Mouse (Mus musculus) thymus, postnatal 10 days (tissue): ENCODE measurements around the gene Gpr150.

Experiments
- DNase-seq, 2 experiments: peaks; one replicate each; pipeline ENCODE4 v3.0.0; 2021; ENCODE audit warnings: low spot score in 2 of 2

Gene Gpr150

DNA sequence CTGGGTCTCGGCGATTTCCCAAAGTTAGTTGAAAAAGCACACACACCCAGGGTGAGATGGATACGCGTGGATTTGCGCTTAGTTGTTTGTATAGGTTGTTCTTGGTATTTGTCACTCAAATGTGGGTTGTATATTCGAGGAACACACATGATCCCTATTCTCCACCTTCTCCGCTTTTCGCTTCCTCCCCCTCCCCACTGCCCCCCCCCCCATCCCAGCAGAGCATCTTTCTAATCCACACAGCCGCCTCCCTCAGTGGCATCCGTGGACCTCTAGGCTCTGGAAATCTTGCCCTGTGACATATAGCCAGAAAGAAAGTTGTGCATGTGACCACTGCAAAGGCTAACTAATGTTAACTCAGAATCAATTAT, at the start of gene Gpr150:
Gene Gpr150, minus strand, starts transcription at position 101 of the 371 bp plus-strand sequence.
- no peak for DNase-seq

DNA sequence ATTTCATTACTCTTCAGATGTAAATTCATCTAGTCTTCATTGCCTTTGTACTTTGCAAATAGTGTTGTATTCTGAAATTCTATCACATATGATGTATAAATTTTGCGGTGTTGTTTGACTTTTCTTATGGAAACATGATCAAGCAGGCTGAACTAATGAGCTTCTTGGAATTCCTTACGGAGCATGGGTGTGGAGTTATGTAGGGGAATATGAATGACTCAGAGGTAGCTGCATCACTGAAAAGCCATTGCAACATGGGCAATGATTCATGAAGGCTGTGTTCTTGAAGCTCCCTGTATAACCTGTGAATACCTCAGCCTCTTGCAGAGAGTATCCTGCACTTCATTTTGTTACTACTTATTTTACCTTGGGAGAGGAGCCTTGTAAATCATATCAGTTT, 45.2 kb upstream of the Gpr150 start:
- no peak for DNase-seq

DNA sequence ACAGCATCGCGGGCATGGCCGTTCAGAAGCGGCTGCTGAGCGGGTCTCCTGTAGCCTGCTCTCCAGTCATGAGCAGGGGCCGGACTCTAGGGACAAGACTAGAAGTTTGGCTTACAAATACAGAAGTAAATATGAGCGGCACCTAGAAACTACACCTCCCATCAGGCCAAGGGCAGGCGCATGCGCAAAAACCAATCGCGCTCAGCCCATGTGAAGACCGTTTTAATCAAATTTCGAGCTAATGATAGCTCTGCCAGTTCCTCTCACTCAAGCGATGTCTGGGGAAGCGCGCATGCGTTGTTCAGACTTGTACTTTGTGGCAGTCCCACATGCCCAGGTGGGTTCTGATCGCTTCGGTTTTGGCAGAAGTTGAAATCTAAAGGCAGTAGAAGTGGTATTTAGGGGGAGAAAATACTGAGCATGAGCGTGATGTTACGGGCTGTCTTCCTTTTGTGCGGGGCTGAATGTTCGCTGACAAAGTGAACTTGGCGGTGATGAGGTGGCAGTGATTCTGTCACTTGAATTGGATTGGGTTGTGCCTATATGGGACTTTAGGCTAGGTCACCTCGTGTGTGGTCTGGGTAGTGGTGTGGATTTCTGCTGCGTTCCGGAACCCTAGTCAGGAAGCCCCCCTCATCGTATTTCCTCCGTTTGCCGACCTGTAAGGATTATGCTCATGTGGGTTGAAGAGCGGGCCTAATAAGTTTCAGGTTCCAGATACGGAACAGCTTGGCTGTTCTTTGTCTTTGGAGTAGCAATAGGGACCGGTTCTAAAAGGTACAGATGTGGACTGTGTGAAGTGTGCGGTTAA, 41.9 kb upstream of the Gpr150 start, which contains the start of the genes Arsk and Ttc37:
Gene Arsk, minus strand, starts transcription at position 168 of the 811 bp plus-strand sequence.
Gene Ttc37, plus strand, starts transcription at position 242 of the 811 bp plus-strand sequence.
- peak; percentile 87 to 92 for DNase-seq

DNA sequence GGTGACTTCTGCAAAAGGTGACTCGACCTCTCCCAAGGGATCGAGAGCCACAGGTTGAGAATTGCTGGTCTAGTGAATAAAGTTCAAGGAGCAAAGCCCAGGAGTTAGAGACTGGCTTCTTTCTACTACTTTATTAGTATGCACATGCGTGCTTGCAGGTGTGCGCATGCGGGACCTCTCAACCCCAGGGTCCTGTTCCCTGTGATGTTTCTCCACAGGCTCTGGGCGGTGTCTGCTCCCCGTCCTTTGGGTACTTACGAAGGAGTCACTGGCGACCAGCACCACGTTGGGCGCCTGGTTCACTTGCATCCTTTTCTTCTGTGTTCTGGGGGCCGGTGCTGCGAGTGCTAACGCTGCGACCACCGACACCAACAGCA, 41.3 kb upstream of the Gpr150 start:
- DNase-seq: peak; percentile 32 to 61

DNA sequence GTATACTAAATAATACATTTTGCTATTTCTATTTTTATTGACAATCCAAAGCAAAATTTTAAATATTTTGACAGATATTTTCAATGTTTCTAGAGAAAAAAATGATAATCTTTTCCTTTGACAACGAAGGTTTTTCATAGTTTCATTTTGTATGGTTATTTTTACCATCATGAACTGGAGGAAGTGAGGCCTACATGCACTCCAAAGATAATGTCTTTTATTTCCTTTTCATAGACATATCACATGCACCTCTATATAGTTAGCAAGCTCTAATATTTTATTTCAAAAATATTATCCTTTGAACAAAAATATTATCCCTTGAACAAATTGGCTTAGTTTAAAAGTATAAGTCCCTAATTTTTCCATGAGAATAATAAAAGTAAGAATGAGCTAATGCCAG, 17.5 kb upstream of the Gpr150 start:
- no peak for DNase-seq

DNA sequence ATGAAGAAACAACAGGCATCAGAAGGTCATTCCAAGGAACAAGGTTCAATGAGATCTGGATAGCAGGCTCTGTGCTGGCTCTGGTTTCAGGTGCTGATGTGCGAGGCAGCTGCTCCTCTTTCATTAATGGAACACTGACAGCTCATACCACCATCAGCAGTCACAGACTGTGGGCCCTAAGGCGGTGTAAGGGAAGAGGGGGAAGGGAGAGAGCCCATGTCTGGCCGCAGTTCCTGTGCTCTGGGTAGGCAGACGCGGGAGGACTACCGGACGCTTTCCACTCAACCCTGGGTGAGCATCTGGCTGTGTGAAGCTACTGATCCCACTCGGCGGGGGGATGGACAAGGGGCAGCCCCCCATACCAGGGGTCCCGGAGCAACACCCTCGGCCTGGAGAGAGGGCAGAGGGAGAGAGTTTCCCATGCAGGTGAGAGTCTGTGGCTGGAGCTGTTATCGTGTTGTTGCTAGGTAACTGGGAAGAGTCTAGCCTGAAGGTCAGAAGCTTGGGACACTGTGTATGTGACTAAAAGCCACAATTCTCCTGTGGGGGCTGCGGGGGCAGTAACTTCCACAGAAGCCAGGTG, 7.7 kb upstream of the Gpr150 start:
- no peak for DNase-seq

DNA sequence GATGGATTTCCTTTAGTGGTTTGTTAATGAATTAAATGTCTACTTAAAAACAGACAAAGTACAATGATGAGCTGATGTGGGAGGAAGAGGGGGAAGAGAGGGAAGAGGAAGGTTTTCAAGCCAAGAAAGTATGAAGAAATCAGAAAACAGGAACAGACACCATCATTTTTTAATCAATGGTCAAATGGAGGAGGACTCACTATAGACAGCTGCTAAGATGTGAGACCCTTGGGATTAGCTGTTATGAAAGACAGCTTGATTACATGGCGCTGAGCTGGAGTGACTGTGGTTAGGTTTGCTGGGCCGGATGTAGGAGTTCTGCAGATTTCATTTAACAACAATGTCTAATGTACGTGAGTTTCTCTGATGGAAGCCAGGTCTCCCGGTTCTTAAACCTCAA, 6.8 kb upstream of the Gpr150 start:
- no peak for DNase-seq

DNA sequence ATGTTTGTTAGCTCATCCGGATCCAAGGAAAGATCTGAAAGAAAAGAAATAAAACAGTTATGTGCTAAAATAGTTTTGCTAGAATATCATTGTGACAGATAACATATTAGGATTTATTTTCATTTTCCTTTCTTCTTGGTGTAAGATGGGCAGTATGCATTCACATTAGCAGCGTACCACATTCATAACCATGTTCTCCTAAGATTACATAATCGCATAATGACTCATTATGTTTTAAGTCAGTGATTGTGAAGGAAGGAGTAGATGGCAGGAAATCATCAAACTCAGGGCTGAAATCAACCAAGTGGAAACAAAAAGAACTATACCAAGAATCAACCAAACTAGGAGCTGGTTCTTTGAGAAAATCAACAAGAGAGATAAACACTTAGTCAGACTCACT, 5.8 kb upstream of the Gpr150 start:
- no peak for DNase-seq

DNA sequence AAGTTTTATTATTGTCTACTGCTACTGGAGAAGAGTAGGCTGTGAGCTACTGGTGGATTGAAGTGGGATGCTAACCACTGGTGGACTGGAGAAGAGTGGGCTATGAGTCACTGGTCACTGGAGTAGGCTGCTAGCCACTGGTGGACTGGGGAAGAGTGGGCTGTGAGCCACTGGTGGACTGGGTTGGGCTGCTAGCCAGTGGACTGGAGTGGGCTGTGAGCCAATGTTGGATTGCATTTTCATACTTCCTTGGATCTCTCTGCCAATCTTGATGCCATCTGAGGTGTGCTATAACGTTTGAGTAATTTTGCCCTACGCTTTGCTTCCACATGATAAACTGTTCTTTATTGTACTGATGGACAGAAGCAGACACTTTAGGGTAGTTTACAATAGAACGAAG, 5.3 kb upstream of the Gpr150 start:
- no peak for DNase-seq

DNA sequence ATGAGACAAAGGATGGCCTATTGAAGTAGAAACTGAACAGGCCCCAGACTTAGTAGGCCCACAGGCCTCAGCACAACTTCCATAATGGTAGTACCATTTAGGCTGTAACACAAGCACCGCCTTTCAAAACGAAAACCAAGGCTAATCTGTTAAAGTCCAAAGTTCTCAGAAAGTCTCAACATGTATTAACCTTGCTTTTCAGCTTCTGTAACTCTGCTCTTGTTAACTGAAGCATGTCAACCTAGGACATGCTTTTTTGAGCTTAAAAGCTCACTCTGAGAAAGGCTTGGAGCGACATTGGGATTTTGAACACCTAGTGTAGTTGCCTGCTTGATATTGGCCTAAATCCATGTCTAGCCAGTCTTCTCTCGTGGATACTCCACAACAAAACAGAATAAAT, 2.8 kb upstream of the Gpr150 start:
- DNase-seq: no peak

DNA sequence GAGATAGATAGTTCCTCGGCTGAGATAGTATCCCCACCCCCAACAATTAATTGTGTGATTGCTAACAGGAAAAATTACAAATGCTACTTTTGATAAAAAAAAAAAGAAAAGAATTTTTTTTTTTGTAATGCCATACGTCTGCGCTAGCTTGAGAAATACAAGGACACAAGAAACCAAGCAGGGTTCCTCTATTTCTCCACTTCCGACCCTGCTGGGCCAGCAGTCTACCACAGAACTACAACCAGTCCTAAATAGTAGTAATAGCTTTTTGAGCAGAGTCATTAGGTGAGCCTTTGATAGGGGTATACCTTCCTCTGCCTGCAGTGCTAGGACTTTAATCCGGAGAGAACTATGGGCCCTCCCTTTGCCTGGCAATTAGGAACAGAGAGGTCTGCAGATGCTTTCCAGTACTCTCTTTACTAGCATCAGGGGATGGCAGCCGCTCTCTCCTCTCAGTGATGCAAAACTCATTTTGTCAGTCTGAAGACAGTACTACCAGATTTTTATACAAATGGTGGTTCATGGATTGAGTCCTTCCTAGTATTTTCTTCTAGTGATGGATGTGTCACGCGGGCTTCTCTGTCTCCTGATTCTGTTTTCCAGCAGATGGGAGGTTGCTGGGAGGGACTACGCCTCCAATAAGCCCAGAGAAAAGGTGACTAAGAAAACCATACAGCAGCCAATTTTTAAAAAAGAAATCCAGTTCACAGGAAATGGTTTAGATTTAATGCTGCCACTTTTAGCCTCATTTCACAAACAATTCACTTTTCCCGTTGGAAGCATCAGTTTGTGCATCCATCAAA, 672 bp upstream of the Gpr150 start:
- DNase-seq: no peak

DNA sequence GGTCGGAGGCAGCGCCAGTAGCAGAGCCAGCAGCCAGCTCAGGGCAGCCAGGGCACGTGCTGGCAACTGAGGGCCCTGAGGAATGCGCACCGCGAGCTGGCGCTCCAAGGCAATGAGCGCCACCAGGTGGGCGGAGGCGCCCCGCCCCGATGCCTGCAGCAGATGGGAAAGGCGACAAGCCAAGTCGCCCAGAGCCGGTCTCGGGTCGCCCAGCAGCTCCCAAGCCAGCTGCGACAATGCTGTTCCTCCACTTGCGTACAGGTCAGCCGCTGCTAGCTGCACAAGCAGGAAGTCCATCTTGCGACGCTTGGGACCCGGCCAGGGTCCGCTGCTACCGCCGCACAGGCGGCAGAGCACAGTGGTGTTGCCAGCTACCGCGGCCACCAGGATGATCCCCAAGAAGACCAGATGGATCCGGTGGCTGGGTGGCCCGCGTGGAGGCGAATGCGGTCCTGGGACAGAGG, 503 bp downstream of the Gpr150 start:
- DNase-seq: peak; percentile 21 to 52

DNA sequence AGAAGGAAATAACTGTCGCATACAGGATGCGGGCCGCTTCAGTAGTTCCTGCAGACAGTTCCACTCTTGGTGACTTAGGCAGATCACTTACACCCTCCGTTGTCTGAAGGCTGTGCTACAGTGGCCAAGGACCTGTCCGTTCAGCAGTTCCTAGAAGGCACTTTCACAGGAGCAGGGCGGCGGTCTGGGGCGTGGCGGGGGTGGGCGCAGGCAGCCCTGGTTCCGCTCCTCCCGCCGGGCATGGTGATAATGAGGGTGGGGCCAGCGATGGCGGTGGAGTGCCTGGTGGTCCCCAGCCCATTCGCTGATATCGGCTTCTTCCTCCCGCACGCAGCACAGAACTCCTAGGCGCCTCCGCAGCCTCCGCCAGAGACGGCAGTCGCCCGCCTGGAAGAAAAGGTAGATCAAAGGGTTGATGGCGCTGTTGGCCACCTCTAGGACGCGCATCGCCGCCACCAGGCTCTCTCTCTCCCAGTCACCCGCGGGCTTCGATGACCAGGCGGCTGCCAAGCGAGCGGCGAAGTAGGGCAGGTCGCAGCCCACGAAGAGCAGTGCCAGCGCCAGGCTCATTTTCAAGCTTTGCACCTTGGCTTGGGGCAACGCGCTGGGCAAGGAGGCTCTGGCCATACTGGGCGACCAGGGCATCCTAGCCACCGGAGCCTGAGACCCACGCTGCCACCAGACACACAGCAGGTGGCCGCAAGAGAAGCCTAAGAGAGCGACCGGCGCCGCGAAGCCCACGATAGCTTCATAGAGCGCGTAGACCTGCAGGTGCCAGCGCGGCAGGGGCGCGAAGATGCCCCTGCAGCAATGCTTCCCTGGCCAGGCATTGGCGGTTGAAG, 1.2 kb downstream of the Gpr150 start:
- peak in 1 of 2 experiments; percentile 6 for DNase-seq

DNA sequence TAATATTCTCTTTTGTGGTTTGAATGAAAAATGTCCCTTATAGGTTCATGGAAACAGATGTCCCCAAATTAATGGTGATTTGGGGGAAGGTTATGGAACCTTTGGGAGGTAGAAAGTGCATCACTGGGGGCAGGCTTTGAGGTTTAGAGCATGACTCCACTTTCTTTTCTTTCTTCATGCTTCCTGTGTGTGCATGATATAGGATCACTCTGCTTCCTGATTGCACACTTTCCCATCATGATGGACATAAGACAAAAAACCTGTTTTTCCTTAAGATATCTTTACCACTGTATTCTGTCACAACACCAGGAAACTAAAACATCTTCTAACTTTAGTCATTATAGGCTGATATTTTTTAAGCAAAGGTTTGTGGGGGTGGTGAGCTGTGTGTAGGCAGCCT, 11.8 kb downstream of the Gpr150 start:
- DNase-seq: no peak

DNA sequence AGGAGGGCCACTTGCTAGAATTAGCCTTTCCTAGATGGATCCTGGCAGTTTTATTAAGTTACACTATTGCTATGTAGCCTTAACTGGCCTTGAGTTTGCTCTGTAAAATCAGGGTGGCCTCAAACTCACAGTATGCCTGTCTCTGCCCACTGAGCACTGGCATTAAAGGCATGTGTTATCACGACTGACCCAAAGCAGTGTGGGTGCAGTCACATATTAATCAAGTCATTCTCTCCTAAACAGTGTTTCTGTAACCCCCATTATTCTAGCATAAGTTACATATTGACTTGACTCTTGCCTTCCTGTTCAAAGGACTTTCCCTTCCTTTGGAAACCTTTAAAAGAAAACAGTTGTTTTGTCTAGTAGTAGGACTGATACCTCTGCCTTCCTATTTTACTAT, 14.3 kb downstream of the Gpr150 start:
- DNase-seq: no peak

DNA sequence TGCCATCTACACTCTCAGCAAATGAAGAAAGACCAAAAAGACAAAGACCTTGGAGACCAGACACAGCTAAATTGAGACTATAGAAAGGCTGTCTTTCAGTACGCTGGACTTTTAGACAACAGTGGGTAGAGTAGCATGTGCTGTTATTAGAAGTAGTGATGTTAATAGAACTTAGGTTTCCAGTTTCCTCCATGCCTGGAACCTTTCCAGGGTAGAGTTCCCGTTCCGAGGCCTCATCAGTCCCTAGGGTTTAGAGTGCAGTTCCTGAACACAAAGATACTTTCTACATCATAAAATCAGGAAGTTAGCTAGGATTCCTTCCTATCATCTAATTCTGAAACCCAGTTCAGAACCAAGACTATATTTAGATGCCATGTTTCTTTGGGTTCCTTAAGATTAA, 32.2 kb downstream of the Gpr150 start:
- no peak for DNase-seq

DNA sequence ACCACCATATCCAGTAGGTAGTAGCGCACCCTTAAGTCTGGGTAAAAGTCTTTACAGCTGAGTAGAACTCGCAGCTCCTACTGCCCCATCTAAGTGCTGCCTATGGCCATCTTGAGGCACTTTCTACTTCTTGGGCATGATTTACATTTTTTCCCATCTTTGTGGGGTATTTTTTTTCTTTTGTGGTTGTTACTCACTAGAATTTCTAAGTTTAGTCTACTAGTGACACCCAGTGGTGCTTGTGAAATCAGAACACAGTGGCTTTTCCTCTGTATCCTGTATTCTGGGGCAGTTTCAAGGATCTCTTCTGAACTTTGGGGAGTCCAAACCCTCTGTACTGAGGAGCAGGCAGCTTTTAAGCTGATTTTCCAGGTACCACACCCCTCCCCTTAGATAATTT, 35.0 kb downstream of the Gpr150 start:
- no peak for DNase-seq

DNA sequence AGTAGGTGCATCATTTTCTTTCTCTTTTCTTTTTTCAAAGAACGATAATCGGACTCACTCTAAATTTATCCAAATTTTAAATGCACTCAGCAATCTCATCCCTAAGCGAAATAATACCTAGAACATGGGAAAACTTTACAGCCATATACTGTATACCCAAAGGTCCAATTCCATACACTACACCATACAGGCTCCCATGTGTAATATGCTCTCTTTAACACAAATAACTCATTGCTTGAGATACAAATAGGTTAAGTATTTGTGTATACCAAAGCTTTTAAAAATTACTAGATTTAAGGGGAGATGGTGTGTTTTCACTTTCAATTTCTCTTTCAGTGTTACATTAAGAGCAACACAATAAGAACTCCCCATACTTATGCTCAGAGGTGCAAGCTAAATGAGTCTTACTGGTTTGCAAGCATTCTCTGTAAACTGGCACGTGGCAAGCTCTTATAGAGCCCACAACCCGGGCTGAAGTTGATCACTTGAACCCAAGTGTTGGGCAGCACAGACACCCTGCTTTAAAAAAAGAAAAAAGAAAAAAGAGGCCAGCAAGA, 37.9 kb downstream of the Gpr150 start:
- DNase-seq: no peak

DNA sequence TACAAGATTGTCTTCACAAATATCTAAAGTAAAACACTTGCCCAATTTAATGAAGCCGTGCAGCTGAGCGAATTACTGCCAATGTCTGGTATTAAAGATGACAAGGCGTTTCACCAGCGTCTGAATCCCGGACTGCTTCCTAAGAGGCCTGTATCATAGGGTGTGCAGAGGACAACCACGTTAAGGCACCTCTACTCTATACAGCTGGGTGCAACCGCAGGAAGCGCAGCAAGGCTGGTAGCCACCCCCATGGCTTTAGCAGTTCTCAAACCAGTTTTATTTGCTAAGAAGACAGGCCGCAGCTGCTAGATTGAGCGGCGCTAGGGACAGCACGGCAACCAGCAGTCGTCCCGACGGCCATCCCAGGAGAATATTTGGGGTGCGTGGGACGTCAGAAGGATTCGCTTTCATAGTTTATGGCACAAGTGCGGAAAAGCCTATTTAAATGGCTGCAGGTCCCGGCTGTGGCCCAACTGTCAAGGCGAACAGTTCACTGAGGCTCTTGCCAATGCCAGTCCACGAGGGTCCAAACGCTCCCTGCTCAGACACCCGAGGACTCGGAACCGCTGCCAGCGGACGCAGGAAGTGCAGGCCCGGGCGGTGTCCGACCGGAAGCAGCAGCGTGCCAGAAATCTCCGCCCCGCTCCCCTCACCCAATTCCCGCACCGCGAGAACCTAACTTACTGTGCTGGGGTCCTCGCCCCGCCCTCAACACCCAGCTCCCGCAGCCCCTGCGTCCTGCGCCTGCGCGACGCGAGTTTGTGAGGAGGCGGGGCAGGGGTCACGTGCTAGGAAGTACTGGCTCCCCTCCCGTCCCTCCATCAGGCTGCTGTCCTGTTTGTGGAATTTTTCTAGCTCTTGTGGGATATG, 38.6 kb downstream of the Gpr150 start, which contains the start of gene Rfesd:
Gene Rfesd, minus strand, starts transcription at position 746 of the 870 bp plus-strand sequence.
- peak; percentile 96 to 97 for DNase-seq

DNA sequence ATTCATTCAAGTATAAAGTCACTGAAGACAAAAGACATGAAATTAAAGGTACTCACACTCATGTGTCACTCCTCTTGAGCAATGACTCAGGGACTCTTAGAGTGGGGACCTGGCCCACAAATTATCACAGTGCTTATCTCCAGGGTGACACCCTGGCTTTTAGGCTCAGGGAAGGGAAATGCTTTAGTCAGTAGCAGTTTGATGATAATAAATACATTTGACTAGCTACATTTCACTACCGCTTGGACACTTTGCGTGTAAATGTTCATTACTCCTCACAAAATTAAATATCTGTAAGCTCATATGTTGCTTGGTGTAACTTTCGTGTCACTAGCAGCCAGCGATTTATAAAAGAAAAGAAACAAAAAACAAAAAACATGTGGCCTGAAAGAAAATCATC, 39.3 kb downstream of the Gpr150 start:
- no peak for DNase-seq
